ENCODE assay signal across 20 mouse cellular contexts in the genomic region with DNA sequence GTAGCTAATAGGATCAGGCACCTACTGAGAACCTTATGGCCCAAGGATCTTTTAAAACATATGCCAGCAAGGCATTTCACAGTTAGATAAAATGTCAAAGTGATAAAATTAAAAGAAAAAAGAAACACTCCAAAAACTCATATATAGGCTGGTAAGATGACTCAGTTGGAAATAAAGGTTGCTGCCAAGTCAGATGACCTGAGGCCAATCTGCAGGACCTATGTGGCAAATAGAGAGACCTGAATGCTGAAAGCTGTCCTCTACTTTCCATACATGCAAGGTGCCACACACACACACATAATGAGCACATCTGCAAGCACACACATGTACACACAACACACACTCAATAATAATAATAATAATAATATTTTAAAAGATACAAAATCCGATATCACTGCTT.
DNase-seq lines count a peak whose midpoint lies in the region; ATAC-seq and TF ChIP-seq lines count a peak whose summit lies in the region.
"Had no signal": no experiment of that assay in that cellular context is flagged by ENCODE, and none has a peak within 500 bp of the region (broad histone marks: within the 10 kb centered on the region; RNA-seq: fewer than 3 reads in every experiment).

No protein-coding gene starts in this region.

- 91% methylated on average over 1 of the region's 1 CpGs for WGBS in cerebellum, adult 2 months
- WGBS in forebrain, embryonic 15.5 days = 65% methylated on average over 1 of the region's 1 CpGs
- WGBS in forebrain, embryonic 12.5 days = 80% methylated on average over 1 of the region's 1 CpGs

- no peaks in the 10 kb centered on the region for H3K27me3 ChIP-seq in cerebellum, adult 2 months (ENCODE audit: control insufficient read depth, insufficient read depth, low read length)
- H3K27me3 ChIP-seq in forebrain, embryonic 15.5 days = no peaks in the 10 kb centered on the region
- H3K27me3 ChIP-seq in forebrain, embryonic 12.5 days = no peaks in the 10 kb centered on the region
- H3K27me3 ChIP-seq: heart, embryonic 15.5 days; kidney, embryonic 15.5 days had no signal

- ATAC-seq in forebrain, embryonic 15.5 days (replicated peaks) = 0 out of 2 replicates have a peak, but pooled peaks have one; percentile 48
- ATAC-seq in forebrain, embryonic 12.5 days (ENCODE audit: low FRiP score) = no peak; the same call in 1 of the 2 replicates
- ATAC-seq: intestine, embryonic 16.5 days had no signal

- no peaks in the 10 kb centered on the region for H3K9me3 ChIP-seq in forebrain, embryonic 15.5 days
- H3K9me3 ChIP-seq in forebrain, embryonic 12.5 days = no peaks in the 10 kb centered on the region
- H3K9me3 ChIP-seq: embryonic facial prominence, embryonic 10.5 days; heart, embryonic 15.5 days; kidney, embryonic 15.5 days had no signal

- no peak for TF ChIP-seq POLR2A in cerebellum, adult 2 months (IDR thresholded peaks at IDR 0.05; ENCODE audit: borderline replicate concordance, insufficient read depth, low read length)

- no peaks in the 10 kb centered on the region for H3K4me1 ChIP-seq in cerebellum, adult 2 months (ENCODE audit: control insufficient read depth, insufficient read depth, low read length)
- no peaks in the 10 kb centered on the region; the same call in 1 of the 2 replicates for H3K4me1 ChIP-seq in forebrain, embryonic 15.5 days
- H3K4me1 ChIP-seq in forebrain, embryonic 12.5 days = no peaks in the 10 kb centered on the region
- H3K4me1 ChIP-seq: embryonic facial prominence, embryonic 10.5 days; heart, embryonic 15.5 days; kidney, embryonic 15.5 days had no signal

- H3K36me3 ChIP-seq in forebrain, embryonic 15.5 days = no peaks in the 10 kb centered on the region
- H3K36me3 ChIP-seq in forebrain, embryonic 12.5 days (replicated peaks) = no peaks in the 10 kb centered on the region
- H3K36me3 ChIP-seq: embryonic facial prominence, embryonic 10.5 days; heart, embryonic 15.5 days; kidney, embryonic 15.5 days had no signal

- no peak overlapping the region for H3K9ac ChIP-seq in forebrain, embryonic 15.5 days (replicated peaks)
- H3K9ac ChIP-seq in forebrain, embryonic 12.5 days = no peak overlapping the region
- H3K9ac ChIP-seq: heart, embryonic 15.5 days; hindbrain, embryonic 14.5 days; kidney, embryonic 15.5 days had no signal

- DNase-seq in cerebellum, adult 2 months = peak; percentile 29 to 64
- no peak for DNase-seq in cerebellum, postnatal 4 days (ENCODE audit: low spot score in 2 of 2)
- peak; percentile 58 for DNase-seq in brain, adult 2 months (ENCODE audit: low read depth, low spot score)
- DNase-seq in cerebellum, postnatal 25 days = peak; percentile 13 to 22
- DNase-seq in thymus, postnatal 14 days = no peak
- DNase-seq: adrenal gland, adult 2 months; adrenal gland, postnatal 25 days; gastrocnemius, adult 2 months; gastrocnemius, postnatal 25 days; heart, postnatal 14 days; kidney, adult 2 months; kidney, postnatal 14 days had no signal

- no peak overlapping the region for H3K27ac ChIP-seq in cerebellum, adult 2 months (ENCODE audit: insufficient read depth, low read length)
- no peak overlapping the region for H3K27ac ChIP-seq in forebrain, embryonic 15.5 days (replicated peaks)
- no peak overlapping the region for H3K27ac ChIP-seq in forebrain, embryonic 12.5 days
- H3K27ac ChIP-seq: embryonic facial prominence, embryonic 10.5 days; gastrocnemius, adult 2 months; heart, embryonic 15.5 days; hindbrain, embryonic 14.5 days; kidney, embryonic 15.5 days had no signal

- H3K4me3 ChIP-seq in cerebellum, adult 2 months (replicated peaks; ENCODE audit: insufficient read depth, low read depth, low read length) = no peak overlapping the region
- no peak overlapping the region for H3K4me3 ChIP-seq in forebrain, embryonic 15.5 days
- H3K4me3 ChIP-seq in forebrain, embryonic 12.5 days (replicated peaks) = no peak overlapping the region
- H3K4me3 ChIP-seq: embryonic facial prominence, embryonic 10.5 days; gastrocnemius, adult 2 months; heart, embryonic 15.5 days; kidney, embryonic 15.5 days had no signal

- no peak overlapping the region for H3K4me2 ChIP-seq in forebrain, embryonic 15.5 days (replicated peaks)
- H3K4me2 ChIP-seq in forebrain, embryonic 12.5 days = no peak overlapping the region
- H3K4me2 ChIP-seq: heart, embryonic 11.5 days; heart, embryonic 15.5 days; hindbrain, embryonic 14.5 days; kidney, embryonic 15.5 days had no signal

- no peak for TF ChIP-seq CTCF in cerebellum, adult 2 months (IDR thresholded peaks at IDR 0.05; ENCODE audit: borderline replicate concordance, insufficient read depth, low read depth, low read length)

Comparison
In these comparisons a context has a peak if more than half of its experiments do, and no peak if none do; other contexts are left out.
1. DNase-seq: peak in cerebellum, adult 2 months (2 of 2), brain, adult 2 months (single experiment) and cerebellum, postnatal 25 days (2 of 2); none in cerebellum, postnatal 4 days (0 of 2) and thymus, postnatal 14 days (single experiment).